Mouse (Mus musculus) bone marrow macrophage, adult 2 months (primary cell): ENCODE data around the gene Rxrg.

Experiments
- CTCF ChIP-seq: IDR thresholded peaks from 2 replicates; pipeline ENCODE4 v1.5.1; 2012; ENCODE audit warnings: low read depth, mild to moderate bottlenecking, low read length, moderate library complexity
- POLR2A ChIP-seq: IDR thresholded peaks from 2 replicates; pipeline ENCODE4 v1.6.1; 2012; ENCODE audit warnings: mild to moderate bottlenecking, low read depth, low read length, borderline replicate concordance

DNA sequence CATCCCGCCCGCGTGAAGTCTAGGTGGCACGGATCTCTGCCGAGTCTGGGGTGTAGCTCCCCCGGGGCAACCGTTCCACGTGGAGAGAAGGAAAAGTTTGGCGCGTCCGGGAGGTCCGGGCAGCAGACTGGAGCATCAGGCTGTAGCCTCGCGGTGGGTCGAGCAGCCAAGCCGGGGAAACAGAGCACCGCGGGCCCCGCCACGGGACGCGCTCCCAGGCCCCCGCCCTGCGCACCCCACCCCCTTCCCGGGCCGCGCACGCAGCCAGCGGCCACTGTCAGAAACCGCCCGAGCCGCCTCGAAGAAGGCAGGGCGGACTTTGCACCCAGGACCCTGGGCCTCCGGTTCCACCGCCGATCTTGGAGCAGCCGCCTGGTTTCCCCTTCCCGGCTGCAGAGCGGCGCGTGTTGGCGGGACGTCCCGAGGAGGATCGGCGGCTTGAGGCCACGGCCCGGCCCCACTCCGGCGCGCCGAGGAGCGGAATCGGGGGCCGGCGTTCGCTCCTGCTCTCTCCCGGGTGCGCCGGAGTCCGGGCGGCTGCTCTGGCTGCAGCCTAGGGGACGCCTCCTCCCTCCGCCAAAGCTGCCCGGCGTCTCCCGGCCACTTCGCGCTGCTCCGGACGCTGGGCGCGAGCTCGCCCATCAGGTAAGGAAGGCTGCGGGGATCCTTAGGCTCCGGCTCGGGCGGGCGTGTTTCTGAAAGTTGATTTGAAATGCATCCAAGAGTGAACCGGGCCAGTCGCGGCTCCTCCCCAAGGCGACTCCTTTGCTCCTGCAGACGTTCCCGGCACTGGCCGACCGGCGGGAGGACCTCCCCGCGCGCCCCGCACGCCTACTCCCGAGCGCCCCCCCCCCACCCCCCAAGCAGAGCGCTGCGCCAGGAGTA lies 90.4 kb downstream of the Rxrg start:
- TF ChIP-seq CTCF = no peak
- no peak for TF ChIP-seq POLR2A
